ENCODE assay signal across 10 mouse cellular contexts in genomic region chr12:29795107-29795673, GRCm38 (mm10).
A peak's percentile ranks its signal among the peaks of the same experiment; 100 is the strongest.
DNase-seq lines count a peak whose midpoint lies in the region; ATAC-seq and TF ChIP-seq lines count a peak whose summit lies in the region.
"Had no signal": no experiment of that assay in that cellular context is flagged by ENCODE, and none has a peak within 500 bp of the region (broad histone marks: within the 10 kb centered on the region; RNA-seq: fewer than 3 reads in every experiment).

No protein-coding gene starts in this region.

- CTCF ChIA-PET in Patski (lab: Charles Lee): no interaction called here

- in situ Hi-C loops in Patski (cut with MboI; ENCODE audit: low pct_unique_long_range_greater_than_20kb): no loop called here

- TF ChIP-seq CTCF in Patski (IDR thresholded peaks at IDR 0.05): peak; percentile 37
- peak; percentile 53 for TF ChIP-seq CTCF in hindbrain, postnatal 0 days (IDR thresholded peaks at IDR 0.05; ENCODE audit: low read depth)

- no peak overlapping the region for H3K4me2 ChIP-seq in heart, embryonic 11.5 days
- H3K4me2 ChIP-seq in hindbrain, postnatal 0 days (ENCODE audit: low read depth, low read length): no peak overlapping the region
- H3K4me2 ChIP-seq: embryonic facial prominence, embryonic 15.5 days; neural tube, embryonic 13.5 days had no signal

- H3K4me3 ChIP-seq in heart, embryonic 11.5 days (ENCODE audit: low read depth, low read length): no peak overlapping the region
- H3K4me3 ChIP-seq in hindbrain, postnatal 0 days (ENCODE audit: low read length): no peak overlapping the region
- H3K4me3 ChIP-seq: embryonic facial prominence, embryonic 15.5 days; neural tube, embryonic 13.5 days had no signal

- H3K4me1 ChIP-seq in heart, embryonic 11.5 days (ENCODE audit: control insufficient read depth, insufficient read depth, low read length): no peaks in the 10 kb centered on the region
- H3K4me1 ChIP-seq in hindbrain, postnatal 0 days (ENCODE audit: insufficient read depth, low read length): no peaks in the 10 kb centered on the region
- H3K4me1 ChIP-seq: embryonic facial prominence, embryonic 15.5 days had no signal

- H3K27ac ChIP-seq in heart, embryonic 11.5 days (ENCODE audit: low read depth, low read length): no peak overlapping the region
- H3K27ac ChIP-seq in hindbrain, postnatal 0 days: no peak overlapping the region
- H3K27ac ChIP-seq: embryonic facial prominence, embryonic 15.5 days; neural tube, embryonic 13.5 days had no signal

- 76% methylated on average over 5 of the region's 5 CpGs for WGBS in heart, embryonic 11.5 days (ENCODE audit: insufficient replicate concordance)
- WGBS in hindbrain, postnatal 0 days: 36% methylated on average over 5 of the region's 5 CpGs

- H3K27me3 ChIP-seq in heart, embryonic 11.5 days (ENCODE audit: control insufficient read depth, insufficient read depth, low read length): no peaks in the 10 kb centered on the region
- peaks cover 22% of the 10 kb centered on the region for H3K27me3 ChIP-seq in Patski
- H3K27me3 ChIP-seq in hindbrain, postnatal 0 days (ENCODE audit: insufficient read depth, low read length): no peaks in the 10 kb centered on the region
- H3K27me3 ChIP-seq: embryonic facial prominence, embryonic 15.5 days; neural tube, embryonic 13.5 days had no signal

- intact Hi-C loops in left cerebral cortex, postnatal 4 days (cut with DNase I): no loop called here

- H3K36me3 ChIP-seq in heart, embryonic 11.5 days (ENCODE audit: control insufficient read depth, insufficient read depth, low read length): no peaks in the 10 kb centered on the region
- H3K36me3 ChIP-seq in hindbrain, postnatal 0 days (ENCODE audit: insufficient read depth, low read length): no peaks in the 10 kb centered on the region
- H3K36me3 ChIP-seq: embryonic facial prominence, embryonic 15.5 days; neural tube, embryonic 13.5 days had no signal

- no peaks in the 10 kb centered on the region for H3K9me3 ChIP-seq in heart, embryonic 11.5 days (replicated peaks; ENCODE audit: control insufficient read depth, low read length)
- no peaks in the 10 kb centered on the region for H3K9me3 ChIP-seq in hindbrain, postnatal 0 days (ENCODE audit: low read length)
- H3K9me3 ChIP-seq: embryonic facial prominence, embryonic 15.5 days; neural tube, embryonic 13.5 days had no signal

- H3K9ac ChIP-seq in heart, embryonic 11.5 days (ENCODE audit: low read depth, low read length): no peak overlapping the region
- H3K9ac ChIP-seq in hindbrain, postnatal 0 days (replicated peaks; ENCODE audit: low read length): no peak overlapping the region
- H3K9ac ChIP-seq: embryonic facial prominence, embryonic 15.5 days; neural tube, embryonic 13.5 days had no signal

- DNase-seq in heart, adult 11 months: peak; percentile 83
- peak; percentile 43 for DNase-seq in left cerebral cortex, postnatal 4 days
- DNase-seq in left cerebral cortex, adult 9 months (ENCODE audit: low spot score in 2 of 2): no peak
- peak; percentile 27 for DNase-seq in Patski (ENCODE audit: low read depth, low spot score)
- peak; percentile 77 for DNase-seq in hindbrain, postnatal 0 days (ENCODE audit: low spot score)
- DNase-seq: kidney, adult 18-20 months had no signal

- POLR2A ChIA-PET in Patski (lab: Charles Lee): no interaction called here

- ATAC-seq in heart, embryonic 11.5 days (replicated peaks; ENCODE audit: insufficient number of reproducible peaks, low FRiP score, low TSS enrichment): no peak
- peak; percentile 65 for ATAC-seq in Patski
- no peak; the same call in 1 of the 2 replicates for ATAC-seq in hindbrain, postnatal 0 days
- ATAC-seq in erythroid progenitor cell, adult 5-6 weeks (replicated peaks; ENCODE audit: low FRiP score, poor library complexity, severe bottlenecking): no peak

Comparison
In these comparisons a context has a peak if more than half of its experiments do, and no peak if none do; other contexts are left out.
1. DNase-seq: peak in heart, adult 11 months (single experiment), left cerebral cortex, postnatal 4 days (single experiment), Patski (single experiment) and hindbrain, postnatal 0 days (single experiment); none in left cerebral cortex, adult 9 months (0 of 2).